Mouse (Mus musculus): ENCODE measurements around the gene Cdca7l.

DNA sequence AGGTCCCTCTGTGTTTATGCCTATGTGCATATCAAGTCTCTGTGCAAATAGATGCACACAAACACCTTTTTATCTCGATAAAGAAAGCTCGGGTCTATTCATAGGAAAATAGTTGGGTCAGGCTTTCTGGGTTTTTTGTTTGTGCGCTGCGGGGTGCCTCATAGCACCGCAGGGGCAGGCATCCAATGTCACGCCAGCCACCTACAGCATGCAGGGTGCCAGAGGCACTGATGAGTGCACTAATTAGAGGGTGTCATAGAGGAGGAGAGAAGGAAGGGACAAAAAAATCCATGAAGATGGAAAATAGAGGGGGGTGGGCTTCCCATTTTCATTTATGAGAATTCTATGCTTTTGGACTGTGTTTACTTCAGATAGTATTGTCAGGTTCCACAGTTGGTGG is 17.5 kb upstream of the Cdca7l start:
- TF ChIP-seq CTCF (IDR thresholded peaks at IDR 0.05; ENCODE audit: control insufficient read depth, insufficient read depth, insufficient read length) (no peak), CEBPB (IDR thresholded peaks at IDR 0.05; ENCODE audit: low read depth) (no peak), MAX (IDR thresholded peaks at IDR 0.05) (no peak), USF1 (IDR thresholded peaks at IDR 0.05; ENCODE audit: low read depth) (no peak), MYOG (IDR thresholded peaks at IDR 0.05; ENCODE audit: control insufficient read depth, extremely low read depth, insufficient read length) (no peak), MYOD1 (IDR thresholded peaks at IDR 0.05; ENCODE audit: control insufficient read depth, insufficient read length, low read depth) (no peak)

All from C2C12 (cell line).